8 mouse cellular contexts compared by ENCODE assay signal in genomic region chr6:134189575-134190132, GRCm38 (mm10).
A peak's percentile ranks its signal among the peaks of the same experiment; 100 is the strongest.
DNase-seq lines count a peak whose midpoint lies in the region; ATAC-seq and TF ChIP-seq lines count a peak whose summit lies in the region.

No protein-coding gene starts in this region.

- H3K27ac ChIP-seq in left cerebral cortex, adult 2 months: peak overlapping the region; percentile 10; the same call in 1 of the 2 replicates
- peak overlapping the region; percentile 46; the same call in 1 of the 2 replicates for H3K27ac ChIP-seq in embryonic facial prominence, embryonic 12.5 days
- H3K27ac ChIP-seq in limb, embryonic 10.5 days: peak overlapping the region; percentile 31; the same call in 1 of the 2 replicates
- H3K27ac ChIP-seq in midbrain, embryonic 11.5 days (ENCODE audit: low read depth, low read length): no peak overlapping the region
- H3K27ac ChIP-seq in stomach, postnatal 0 days (replicated peaks): peak overlapping the region; percentile 67

- no peaks in the 10 kb centered on the region for H3K9me3 ChIP-seq in embryonic facial prominence, embryonic 12.5 days
- no peaks in the 10 kb centered on the region for H3K9me3 ChIP-seq in limb, embryonic 10.5 days (replicated peaks)
- H3K9me3 ChIP-seq in midbrain, embryonic 11.5 days (ENCODE audit: control insufficient read depth, low read length): no peaks in the 10 kb centered on the region
- no peaks in the 10 kb centered on the region for H3K9me3 ChIP-seq in stomach, postnatal 0 days (ENCODE audit: control insufficient read depth, low read length)

- no peaks in the 10 kb centered on the region for H3K27me3 ChIP-seq in embryonic facial prominence, embryonic 12.5 days
- no peaks in the 10 kb centered on the region for H3K27me3 ChIP-seq in limb, embryonic 10.5 days (ENCODE audit: low read depth, poor library complexity, severe bottlenecking)
- no peaks in the 10 kb centered on the region for H3K27me3 ChIP-seq in midbrain, embryonic 11.5 days (ENCODE audit: control insufficient read depth, insufficient read depth, low read length)
- H3K27me3 ChIP-seq in stomach, postnatal 0 days (ENCODE audit: control insufficient read depth, insufficient read depth, low read length): no peaks in the 10 kb centered on the region

- H3K4me1 ChIP-seq in embryonic facial prominence, embryonic 12.5 days: peaks cover 24% of the 10 kb centered on the region
- peaks cover 28% of the 10 kb centered on the region for H3K4me1 ChIP-seq in limb, embryonic 10.5 days
- peaks cover 8% of the 10 kb centered on the region for H3K4me1 ChIP-seq in midbrain, embryonic 11.5 days (ENCODE audit: control insufficient read depth, insufficient read depth, low read length)
- peaks cover 11% of the 10 kb centered on the region; the same call in 1 of the 2 replicates for H3K4me1 ChIP-seq in stomach, postnatal 0 days (replicated peaks; ENCODE audit: control insufficient read depth, insufficient read depth)

- no peak for TF ChIP-seq EP300 in stomach, postnatal 0 days (optimal IDR thresholded peaks at IDR 0.05)

- no peak overlapping the region for H3K4me2 ChIP-seq in embryonic facial prominence, embryonic 12.5 days (replicated peaks)
- no peak overlapping the region for H3K4me2 ChIP-seq in midbrain, embryonic 11.5 days
- no peak overlapping the region for H3K4me2 ChIP-seq in stomach, postnatal 0 days (replicated peaks; ENCODE audit: low read depth)

- WGBS in embryonic facial prominence, embryonic 12.5 days: 37% methylated on average over 7 of the region's 7 CpGs
- 51% methylated on average over 7 of the region's 7 CpGs for WGBS in limb, embryonic 10.5 days
- WGBS in midbrain, embryonic 11.5 days: 40% methylated on average over 7 of the region's 7 CpGs
- WGBS in stomach, postnatal 0 days: 48% methylated on average over 7 of the region's 7 CpGs

- no peak for TF ChIP-seq CTCF in left cerebral cortex, adult 2 months (IDR thresholded peaks at IDR 0.05)
- no peak for TF ChIP-seq CTCF in stomach, postnatal 0 days (IDR thresholded peaks at IDR 0.05; ENCODE audit: low read depth)

- intact Hi-C loops in left cerebral cortex, adult 2 months (cut with DNase I): no loop called here
- intact Hi-C loops in left cerebral cortex, postnatal 14 days (cut with DNase I): no loop called here

- no peak overlapping the region for H3K4me3 ChIP-seq in left cerebral cortex, adult 2 months
- no peak overlapping the region for H3K4me3 ChIP-seq in embryonic facial prominence, embryonic 12.5 days
- H3K4me3 ChIP-seq in limb, embryonic 10.5 days: no peak overlapping the region
- H3K4me3 ChIP-seq in midbrain, embryonic 11.5 days (ENCODE audit: low read depth, low read length): no peak overlapping the region
- no peak overlapping the region for H3K4me3 ChIP-seq in stomach, postnatal 0 days (ENCODE audit: low read depth, low read length)

- ATAC-seq in embryonic facial prominence, embryonic 12.5 days (ENCODE audit: insufficient number of reproducible peaks, insufficient read depth, low FRiP score, low TSS enrichment): no peak
- peak; percentile 67 for ATAC-seq in midbrain, embryonic 11.5 days (ENCODE audit: low FRiP score)
- ATAC-seq in stomach, postnatal 0 days (ENCODE audit: low FRiP score, low TSS enrichment): peak; percentile 41; the same call in 1 of the 2 replicates

- no peak overlapping the region for H3K9ac ChIP-seq in embryonic facial prominence, embryonic 12.5 days
- H3K9ac ChIP-seq in midbrain, embryonic 11.5 days (ENCODE audit: low read length): no peak overlapping the region
- H3K9ac ChIP-seq in stomach, postnatal 0 days (ENCODE audit: low read length): no peak overlapping the region

- no peaks in the 10 kb centered on the region for H3K36me3 ChIP-seq in embryonic facial prominence, embryonic 12.5 days
- no peaks in the 10 kb centered on the region for H3K36me3 ChIP-seq in limb, embryonic 10.5 days
- H3K36me3 ChIP-seq in midbrain, embryonic 11.5 days (ENCODE audit: control insufficient read depth, insufficient read depth, low read length): no peaks in the 10 kb centered on the region
- H3K36me3 ChIP-seq in stomach, postnatal 0 days (ENCODE audit: control insufficient read depth, insufficient read depth, low read length): no peaks in the 10 kb centered on the region

- DNase-seq in left cerebral cortex, adult 2 months (ENCODE audit: extremely low spot score in 1 of 2, low spot score in 2 of 2): no peak
- DNase-seq in left cerebral cortex, postnatal 14 days (ENCODE audit: low spot score in 2 of 2): no peak
- peak; percentile 54 for DNase-seq in heart, postnatal 4 days
- DNase-seq in limb, embryonic 10.5 days (ENCODE audit: low spot score): no peak
- DNase-seq in midbrain, embryonic 11.5 days (ENCODE audit: low spot score, missing footprints): no peak
- DNase-seq in stomach, postnatal 0 days (ENCODE audit: low spot score): no peak
- no peak for DNase-seq in left cerebral cortex, adult 11 months (ENCODE audit: low spot score)
